Mouse (Mus musculus) embryonic facial prominence, embryonic 14.5 days (tissue): ENCODE data around the gene Efnb3. TPM values are rescaled to one million over a fixed set of nuclear protein-coding genes. Genes with fewer than 3 reads are reported as not detected.
"Not testable (repeated sequence)": the region's sequence is repeated elsewhere in the genome, so short reads cannot be mapped to it uniquely, and the experiment has no call there.

Source experiments
- ATAC-seq: fragments of 200-750 bp; cut with Nextera tagmentation; 2 replicates; pipeline ENCODE4 v1.8.0; 2017; ENCODE audit warnings: low read depth, moderate number of reproducible peaks, moderate TSS enrichment
- DNase-seq: peaks from one replicate; pipeline ENCODE4 v3.0.0-alpha.2; 2015; ENCODE audit warnings: low spot score
- H3K27ac ChIP-seq: fragments of 300-500 bp; sonication (generic); replicated peaks from 2 replicates; pipeline ENCODE4 v1.5.1; 2014; ENCODE audit warnings: low read depth, mild to moderate bottlenecking, low read length, moderate library complexity
- H3K27me3 ChIP-seq: fragments of 300-500 bp; sonication (generic); replicated peaks from 2 replicates; pipeline ENCODE4 v1.6.1; 2014; ENCODE audit warnings: low read length; ENCODE audit not compliant: control insufficient read depth, insufficient read depth
- H3K36me3 ChIP-seq: fragments of 300-500 bp; sonication (generic); 2 replicates; pipeline ENCODE4 v1.6.1; 2014; ENCODE audit warnings: low read length, mixed read lengths; ENCODE audit not compliant: control insufficient read depth, insufficient read depth
- H3K4me1 ChIP-seq: fragments of 300-500 bp; sonication (generic); 2 replicates; pipeline ENCODE4 v1.6.1; 2014; ENCODE audit warnings: antibody characterized with exemption, low read length; ENCODE audit not compliant: control insufficient read depth, insufficient read depth
- H3K4me2 ChIP-seq: fragments of 300-500 bp; sonication (generic); 2 replicates; pipeline ENCODE4 v1.6.1; 2014; ENCODE audit warnings: low read depth, mild to moderate bottlenecking, low read length, moderate library complexity, mixed read lengths
- H3K4me3 ChIP-seq: fragments of 300-500 bp; sonication (generic); 2 replicates; pipeline ENCODE4 v1.5.1; 2014; ENCODE audit warnings: low read depth, mild to moderate bottlenecking, low read length
- H3K9ac ChIP-seq: fragments of 300-500 bp; sonication (generic); 2 replicates; pipeline ENCODE4 v1.6.1; 2014; ENCODE audit warnings: low read depth, mild to moderate bottlenecking, low read length, moderate library complexity, mixed read lengths
- H3K9me3 ChIP-seq: fragments of 300-500 bp; sonication (generic); 2 replicates; pipeline ENCODE4 v1.6.1; 2016; ENCODE audit warnings: low read length; ENCODE audit not compliant: control insufficient read depth
- WGBS: fragments of 180-500 bp; shearing (Covaris S2); extraction: QIAGEN DNeasy Blood & Tissue Kit; methylation state at CpG from one replicate; pipeline ENCODE4 v1.1.7; 2014; 5-methylcytosine and 5-hydroxymethylcytosine counted together
- polyA plus RNA-seq: library from polyadenylated mRNA; unstranded; fragments of >200 nt; fragmentation: Nextera tagmentation; extraction: Ambion mirVana; gene quantifications from 2 replicates; pipeline ENCODE4 v1.2.1, GENCODE M21; 2014

Efnb3 gene
- polyA plus RNA-seq, 1 experiment from 2014 or later: 7.3 TPM

GRCm38 (mm10) chr11:69532480-69533150 is 27.4 kb downstream of the Efnb3 start:
- no peak overlapping the region for H3K9ac ChIP-seq
- ATAC-seq (no peak), DNase-seq (no peak)
- peaks cover 4% of the 10 kb centered on the region for H3K4me1 ChIP-seq
- H3K4me3 ChIP-seq: no peak overlapping the region
- no peak overlapping the region for H3K4me2 ChIP-seq
- no peaks in the 10 kb centered on the region for H3K9me3 ChIP-seq
- H3K27me3 ChIP-seq: no peaks in the 10 kb centered on the region
- 72% methylated on average over 7 of the region's 7 CpGs for WGBS
- H3K27ac ChIP-seq: no peak overlapping the region
- H3K36me3 ChIP-seq: no peaks in the 10 kb centered on the region

- 85% methylated on average over 6 of the region's 6 CpGs for WGBS
- H3K9me3 ChIP-seq, DNase-seq, H3K27ac ChIP-seq, ATAC-seq, H3K4me2 ChIP-seq, H3K4me3 ChIP-seq, H3K36me3 ChIP-seq, H3K27me3 ChIP-seq, H3K9ac ChIP-seq: not testable (repeated sequence)
- H3K4me1 ChIP-seq: peaks cover 12% of the 10 kb centered on the region
Measured at GRCm38 (mm10) chr11:69530755-69531154, 29.2 kb downstream of the Efnb3 start.

- H3K4me3 ChIP-seq, H3K9ac ChIP-seq, ATAC-seq, H3K27me3 ChIP-seq, H3K27ac ChIP-seq, H3K4me2 ChIP-seq, H3K36me3 ChIP-seq, H3K9me3 ChIP-seq, DNase-seq: not testable (repeated sequence)
- H3K4me1 ChIP-seq: peaks cover 12% of the 10 kb centered on the region
- WGBS: 93% methylated on average over 3 of the region's 3 CpGs
Measured at GRCm38 (mm10) chr11:69530281-69530680, 29.7 kb downstream of the Efnb3 start.

GRCm38 (mm10) chr11:69528031-69528390 is 32.0 kb downstream of the Efnb3 start:
- DNase-seq: no peak
- H3K4me1 ChIP-seq: peaks cover 12% of the 10 kb centered on the region
- WGBS: 87% methylated on average over 4 of the region's 4 CpGs
- H3K9ac ChIP-seq: peak overlapping the region; percentile 68; the same call in 1 of the 2 replicates
- H3K4me2 ChIP-seq: 0 out of 2 replicates have a peak overlapping the region, but pooled peaks have one; percentile 64
- no peaks in the 10 kb centered on the region for H3K27me3 ChIP-seq
- no peak overlapping the region for H3K4me3 ChIP-seq
- no peak for ATAC-seq
- no peaks in the 10 kb centered on the region for H3K9me3 ChIP-seq
- H3K36me3 ChIP-seq: no peaks in the 10 kb centered on the region
- peak overlapping the region; percentile 85; the same call in 1 of the 2 replicates for H3K27ac ChIP-seq

- no peaks in the 10 kb centered on the region for H3K36me3 ChIP-seq
- H3K27me3 ChIP-seq: no peaks in the 10 kb centered on the region
- WGBS: 5% methylated on average over 30 of the region's 30 CpGs
- ATAC-seq: peak; percentile 67
- peak overlapping the region; percentile 85 for H3K27ac ChIP-seq
- peaks cover 12% of the 10 kb centered on the region for H3K4me1 ChIP-seq
- peak; percentile 82 for DNase-seq
- H3K9ac ChIP-seq: peak overlapping the region; percentile 68
- H3K4me2 ChIP-seq: peak overlapping the region; percentile 64
- no peaks in the 10 kb centered on the region for H3K9me3 ChIP-seq
- peak overlapping the region; percentile 30 for H3K4me3 ChIP-seq
Measured at GRCm38 (mm10) chr11:69527098-69528030, 32.6 kb downstream of the Efnb3 start.

- H3K4me1 ChIP-seq: peaks cover 12% of the 10 kb centered on the region
- H3K27ac ChIP-seq: peak overlapping the region; percentile 85
- 17% methylated on average over 4 of the region's 4 CpGs for WGBS
- ATAC-seq (no peak), DNase-seq (no peak)
- H3K9ac ChIP-seq: peak overlapping the region; percentile 68
- peak overlapping the region; percentile 30 for H3K4me3 ChIP-seq
- H3K9me3 ChIP-seq: no peaks in the 10 kb centered on the region
- no peaks in the 10 kb centered on the region for H3K36me3 ChIP-seq
- peak overlapping the region; percentile 64 for H3K4me2 ChIP-seq
- H3K27me3 ChIP-seq: no peaks in the 10 kb centered on the region
Measured at GRCm38 (mm10) chr11:69526631-69527030, 33.4 kb downstream of the Efnb3 start.

- Histone ChIP-seq H3K9me3 (no peaks in the 10 kb centered on the region), H3K9ac (no peak overlapping the region), H3K4me3 (no peak overlapping the region), H3K36me3 (no peaks in the 10 kb centered on the region), H3K4me2 (no peak overlapping the region), H3K27ac (no peak overlapping the region), H3K27me3 (no peaks in the 10 kb centered on the region), H3K4me1 (peaks cover 12% of the 10 kb centered on the region)
- ATAC-seq: no peak
- DNase-seq: no peak
- 79% methylated on average over 9 of the region's 9 CpGs for WGBS
Measured at GRCm38 (mm10) chr11:69525661-69526060, 34.3 kb downstream of the Efnb3 start.

- H3K9me3 ChIP-seq: no peaks in the 10 kb centered on the region
- no peak overlapping the region for H3K9ac ChIP-seq
- no peak overlapping the region for H3K27ac ChIP-seq
- no peak overlapping the region for H3K4me3 ChIP-seq
- DNase-seq (no peak), ATAC-seq (no peak)
- H3K4me2 ChIP-seq: no peak overlapping the region
- peaks cover 12% of the 10 kb centered on the region for H3K4me1 ChIP-seq
- H3K27me3 ChIP-seq: no peaks in the 10 kb centered on the region
- H3K36me3 ChIP-seq: no peaks in the 10 kb centered on the region
- WGBS: 81% methylated on average over 4 of the region's 4 CpGs
Measured at GRCm38 (mm10) chr11:69523651-69524050, 36.4 kb downstream of the Efnb3 start.
